Mouse (Mus musculus) testis, adult 2 months (tissue): ENCODE measurements around the gene Ccser2. TPM values are rescaled to one million over a fixed set of nuclear protein-coding genes. Genes with fewer than 3 reads are reported as not detected.

ENCODE experiments used
- H3K27ac ChIP-seq: fragments of 200-500 bp; 2 replicates; pipeline ENCODE4 v1.5.1; 2012; ENCODE audit warnings: low read depth, low read length; ENCODE audit not compliant: control insufficient read depth, insufficient read depth
- H3K27me3 ChIP-seq: fragments of 200-500 bp; 2 replicates; pipeline ENCODE4 v1.6.1; 2012; ENCODE audit warnings: mild to moderate bottlenecking, low read length, moderate library complexity; ENCODE audit not compliant: control insufficient read depth, insufficient read depth
- H3K36me3 ChIP-seq: fragments of 200-500 bp; 2 replicates; pipeline ENCODE4 v1.6.1; 2012; ENCODE audit warnings: mild to moderate bottlenecking, low read length; ENCODE audit not compliant: control insufficient read depth, insufficient read depth
- H3K4me1 ChIP-seq: fragments of 200-500 bp; 2 replicates; pipeline ENCODE4 v1.6.1; 2012; ENCODE audit warnings: low read length; ENCODE audit not compliant: control insufficient read depth, insufficient read depth
- H3K4me3 ChIP-seq: fragments of 200-500 bp; 2 replicates; pipeline ENCODE4 v1.5.1; 2012; ENCODE audit warnings: low read depth, mild to moderate bottlenecking, low read length, moderate library complexity, mixed read lengths; ENCODE audit not compliant: control insufficient read depth
- CTCF ChIP-seq: fragments of 200-500 bp; IDR thresholded peaks from 2 replicates; pipeline ENCODE4 v1.5.1; 2012; ENCODE audit warnings: low read depth, mild to moderate bottlenecking, inconsistent platforms, low read length, moderate library complexity; ENCODE audit not compliant: control insufficient read depth, insufficient read depth, insufficient replicate concordance
- POLR2A ChIP-seq: fragments of 200-500 bp; IDR thresholded peaks from 2 replicates; pipeline ENCODE4 v1.6.1; 2012; ENCODE audit warnings: low read depth, mild to moderate bottlenecking, inconsistent platforms, low read length, moderate library complexity; ENCODE audit not compliant: control insufficient read depth
- polyA plus RNA-seq: library from polyadenylated mRNA; depleted of rRNA; stranded (reverse); fragments of >200 nt; gene quantifications from 2 replicates; pipeline ENCODE4 v1.2.3, GENCODE M21; 2012

Gene Ccser2
- polyA plus RNA-seq, 1 experiment: 164 TPM

- H3K27ac ChIP-seq: no peak overlapping the region
- TF ChIP-seq CTCF (no peak), POLR2A (no peak)
- H3K4me1 ChIP-seq: peaks cover 2% of the 10 kb centered on the region; the same call in 1 of the 2 replicates
- H3K4me3 ChIP-seq: no peak overlapping the region
- no peaks in the 10 kb centered on the region for H3K36me3 ChIP-seq
- H3K27me3 ChIP-seq: no peaks in the 10 kb centered on the region
Observed at GRCm38 (mm10) chr14:36915203-36915602, 53.4 kb downstream of the Ccser2 start.

- H3K27ac ChIP-seq: no peak overlapping the region
- no peak overlapping the region for H3K4me3 ChIP-seq
- H3K4me1 ChIP-seq: peaks cover 2% of the 10 kb centered on the region; the same call in 1 of the 2 replicates
- no peaks in the 10 kb centered on the region for H3K36me3 ChIP-seq
- TF ChIP-seq POLR2A: no peak
- no peak for TF ChIP-seq CTCF
- no peaks in the 10 kb centered on the region for H3K27me3 ChIP-seq
Observed at GRCm38 (mm10) chr14:36914473-36915005, 54.0 kb downstream of the Ccser2 start.

- H3K4me3 ChIP-seq: no peak overlapping the region
- no peaks in the 10 kb centered on the region for H3K27me3 ChIP-seq
- H3K36me3 ChIP-seq: no peaks in the 10 kb centered on the region
- peaks cover 2% of the 10 kb centered on the region; the same call in 1 of the 2 replicates for H3K4me1 ChIP-seq
- no peak for TF ChIP-seq CTCF
- TF ChIP-seq POLR2A: no peak
- no peak overlapping the region for H3K27ac ChIP-seq
Observed at GRCm38 (mm10) chr14:36911738-36912137, 56.8 kb downstream of the Ccser2 start.

- peak overlapping the region; percentile 64 for H3K4me3 ChIP-seq
- H3K36me3 ChIP-seq: no peaks in the 10 kb centered on the region; the same call in 1 of the 2 replicates
- H3K4me1 ChIP-seq: no peaks in the 10 kb centered on the region
- peak overlapping the region; percentile 75; the same call in 1 of the 2 replicates for H3K27ac ChIP-seq
- TF ChIP-seq CTCF (no peak), POLR2A (peak; percentile 26; the same call in 1 of the 2 replicates)
- H3K27me3 ChIP-seq: no peaks in the 10 kb centered on the region
Observed at GRCm38 (mm10) chr14:36905809-36906522, 62.6 kb downstream of the Ccser2 start.

- TF ChIP-seq POLR2A (no peak), CTCF (no peak)
- no peaks in the 10 kb centered on the region for H3K4me1 ChIP-seq
- no peak overlapping the region for H3K27ac ChIP-seq
- H3K36me3 ChIP-seq: peaks cover 1% of the 10 kb centered on the region; the same call in 1 of the 2 replicates
- peak overlapping the region; percentile 50 for H3K4me3 ChIP-seq
- H3K27me3 ChIP-seq: no peaks in the 10 kb centered on the region
Observed at GRCm38 (mm10) chr14:36904206-36904605, 64.4 kb downstream of the Ccser2 start.

GRCm38 (mm10) chr14:36900883-36901282, 67.7 kb downstream of the Ccser2 start:
- no peak overlapping the region for H3K4me3 ChIP-seq
- no peaks in the 10 kb centered on the region for H3K4me1 ChIP-seq
- H3K27ac ChIP-seq: no peak overlapping the region
- no peaks in the 10 kb centered on the region for H3K27me3 ChIP-seq
- peaks cover 1% of the 10 kb centered on the region; the same call in 1 of the 2 replicates for H3K36me3 ChIP-seq
- no peak for TF ChIP-seq POLR2A
- no peak for TF ChIP-seq CTCF

- Histone ChIP-seq H3K4me3 (no peak overlapping the region), H3K36me3 (peaks cover 1% of the 10 kb centered on the region; the same call in 1 of the 2 replicates), H3K27me3 (no peaks in the 10 kb centered on the region), H3K4me1 (no peaks in the 10 kb centered on the region), H3K27ac (no peak overlapping the region)
- TF ChIP-seq POLR2A: no peak
- no peak for TF ChIP-seq CTCF
Observed at GRCm38 (mm10) chr14:36894701-36895100, 73.9 kb downstream of the Ccser2 start.
